ENCODE assay signal across 13 mouse cellular contexts in genomic region chr7:139257752-139258542, GRCm38 (mm10). TPM values are rescaled to one million over a fixed set of nuclear protein-coding genes. Genes with fewer than 3 reads are reported as not detected.
DNase-seq lines count a peak whose midpoint lies in the region; ATAC-seq and TF ChIP-seq lines count a peak whose summit lies in the region.
"Had no signal": no experiment of that assay in that cellular context is flagged by ENCODE, and none has a peak within 500 bp of the region (broad histone marks: within the 10 kb centered on the region; RNA-seq: fewer than 3 reads in every experiment).

No protein-coding gene starts in this region.

- TF ChIP-seq EP300 in liver, postnatal 0 days (IDR thresholded peaks at IDR 0.05; ENCODE audit: low read depth) = no peak

- no peak overlapping the region for H3K4me2 ChIP-seq in heart, embryonic 16.5 days (ENCODE audit: low read depth, low read length)
- no peak overlapping the region for H3K4me2 ChIP-seq in embryonic facial prominence, embryonic 15.5 days (replicated peaks)
- H3K4me2 ChIP-seq in liver, postnatal 0 days (ENCODE audit: low read depth, low read length) = no peak overlapping the region
- H3K4me2 ChIP-seq: forebrain, embryonic 13.5 days; liver, embryonic 13.5 days had no signal

- no peak overlapping the region for H3K4me3 ChIP-seq in heart, embryonic 16.5 days (ENCODE audit: low read length)
- H3K4me3 ChIP-seq in embryonic facial prominence, embryonic 15.5 days (replicated peaks) = no peak overlapping the region
- no peak overlapping the region for H3K4me3 ChIP-seq in liver, postnatal 0 days (ENCODE audit: low read depth, low read length)
- H3K4me3 ChIP-seq: forebrain, embryonic 13.5 days; liver, embryonic 13.5 days had no signal

- ATAC-seq in heart, embryonic 16.5 days (replicated peaks; ENCODE audit: extremely low read depth, insufficient read depth, low FRiP score) = no peak
- peak; percentile 67; the same call in 1 of the 2 replicates for ATAC-seq in embryonic facial prominence, embryonic 15.5 days (ENCODE audit: insufficient number of reproducible peaks, low FRiP score, low TSS enrichment, low read depth)
- no peak for ATAC-seq in liver, postnatal 0 days
- ATAC-seq: forebrain, embryonic 13.5 days had no signal

- DNase-seq in heart, postnatal 14 days = no peak
- DNase-seq in kidney, postnatal 10 days = peak; percentile 76
- DNase-seq in lung, postnatal 25 days (ENCODE audit: low spot score) = peak; percentile 93
- no peak for DNase-seq in gastrocnemius, adult 8-10 months (ENCODE audit: low spot score in 2 of 2)
- no peak for DNase-seq in liver, postnatal 0 days
- DNase-seq in adipocyte (ENCODE audit: low spot score) = no peak
- DNase-seq: liver, embryonic 13.5 days had no signal

- WGBS in heart, embryonic 16.5 days = 47% methylated on average over 10 of the region's 10 CpGs
- 57% methylated on average over 10 of the region's 10 CpGs for WGBS in embryonic facial prominence, embryonic 15.5 days
- 67% methylated on average over 10 of the region's 10 CpGs for WGBS in liver, postnatal 0 days (ENCODE audit: insufficient replicate concordance)

- H3K27ac ChIP-seq in heart, embryonic 16.5 days (ENCODE audit: low read length) = peak overlapping the region; percentile 33; the same call in 1 of the 2 replicates
- peak overlapping the region; percentile 79 for H3K27ac ChIP-seq in embryonic facial prominence, embryonic 15.5 days (replicated peaks)
- no peak overlapping the region for H3K27ac ChIP-seq in liver, postnatal 0 days (ENCODE audit: low read depth)
- H3K27ac ChIP-seq: forebrain, embryonic 13.5 days; liver, embryonic 13.5 days had no signal

- peaks cover 26% of the 10 kb centered on the region for H3K36me3 ChIP-seq in heart, embryonic 16.5 days (ENCODE audit: control insufficient read depth, insufficient read depth)
- H3K36me3 ChIP-seq in embryonic facial prominence, embryonic 15.5 days = peaks cover 36% of the 10 kb centered on the region
- H3K36me3 ChIP-seq in liver, postnatal 0 days (replicated peaks; ENCODE audit: insufficient read depth, low read length) = peaks cover 6% of the 10 kb centered on the region; the same call in 1 of the 2 replicates

- intact Hi-C loops in heart, postnatal 14 days (cut with DNase I) = no loop called here

- H3K4me1 ChIP-seq in heart, embryonic 16.5 days (ENCODE audit: control insufficient read depth, insufficient read depth, low read length) = peaks cover 23% of the 10 kb centered on the region
- peaks cover 54% of the 10 kb centered on the region for H3K4me1 ChIP-seq in embryonic facial prominence, embryonic 15.5 days
- H3K4me1 ChIP-seq in liver, postnatal 0 days (ENCODE audit: insufficient read depth) = peaks cover 6% of the 10 kb centered on the region
- H3K4me1 ChIP-seq: forebrain, embryonic 13.5 days had no signal

- H3K9ac ChIP-seq in heart, embryonic 16.5 days (ENCODE audit: low read length) = no peak overlapping the region
- no peak overlapping the region for H3K9ac ChIP-seq in embryonic facial prominence, embryonic 15.5 days
- no peak overlapping the region for H3K9ac ChIP-seq in liver, postnatal 0 days (replicated peaks)
- H3K9ac ChIP-seq: forebrain, embryonic 13.5 days; liver, embryonic 13.5 days had no signal

- H3K9me3 ChIP-seq in heart, embryonic 16.5 days (replicated peaks; ENCODE audit: control insufficient read depth, low read length) = peaks cover 7% of the 10 kb centered on the region
- no peaks in the 10 kb centered on the region for H3K9me3 ChIP-seq in embryonic facial prominence, embryonic 15.5 days (replicated peaks)
- no peaks in the 10 kb centered on the region for H3K9me3 ChIP-seq in liver, postnatal 0 days (ENCODE audit: low read length)
- H3K9me3 ChIP-seq: liver, embryonic 13.5 days had no signal

- TF ChIP-seq CTCF in liver, postnatal 0 days (IDR thresholded peaks at IDR 0.05; ENCODE audit: low read depth) = no peak

- H3K27me3 ChIP-seq in heart, embryonic 16.5 days (ENCODE audit: control insufficient read depth, insufficient read depth, low read length) = no peaks in the 10 kb centered on the region
- no peaks in the 10 kb centered on the region for H3K27me3 ChIP-seq in embryonic facial prominence, embryonic 15.5 days
- H3K27me3 ChIP-seq in liver, postnatal 0 days (ENCODE audit: insufficient read depth, low read length) = no peaks in the 10 kb centered on the region
- H3K27me3 ChIP-seq: forebrain, embryonic 13.5 days; liver, embryonic 13.5 days had no signal

RNA-seq across cellular contexts. Expression of gene Pwwp2b, which starts 9.7 kb away (rescaled TPM):
- 7.0 and 8.1 TPM in 2 replicates for polyA plus RNA-seq in heart, embryonic 16.5 days (2015; fragmentation: Nextera tagmentation; extraction: Ambion mirVana)
- 1 to 10 TPM; 8.7 to 9.8 TPM for total RNA-seq in heart, postnatal 14 days (2021)
- 16.1 and 18.9 TPM in 2 replicates for polyA plus RNA-seq in embryonic facial prominence, embryonic 15.5 days (2015; fragmentation: Nextera tagmentation; extraction: Ambion mirVana)
- 1 to 10 TPM; 3.6 to 5.5 (median 3.6) TPM for total RNA-seq in gastrocnemius, adult 8-10 months (2022)
- 1.3 and 1.5 TPM in 2 replicates for polyA plus RNA-seq in liver, postnatal 0 days (2015; fragmentation: Nextera tagmentation; extraction: Ambion mirVana)

RNA-seq across cellular contexts. Expression of gene Stk32c, which starts 44.8 kb away (rescaled TPM):
- polyA plus RNA-seq in heart, embryonic 16.5 days (2015; fragmentation: Nextera tagmentation; extraction: Ambion mirVana) = 0.06 and 0.07 TPM in 2 replicates
- 1 to 10 TPM; 1.8 to 2.7 TPM for total RNA-seq in heart, postnatal 14 days (2021)
- 0.12 and 0.26 TPM in 2 replicates for polyA plus RNA-seq in embryonic facial prominence, embryonic 15.5 days (2015; fragmentation: Nextera tagmentation; extraction: Ambion mirVana)
- total RNA-seq in gastrocnemius, adult 8-10 months (2022) = under 1 TPM in 2 of 4 experiments, not detected in 2; 0.13 to 0.20 TPM
- not detected in 2 replicates for polyA plus RNA-seq in liver, postnatal 0 days (2015; fragmentation: Nextera tagmentation; extraction: Ambion mirVana)
- total RNA-seq: common myeloid progenitor, adult 5-6 weeks had no signal
- polyA plus RNA-seq: heart, embryonic 14.5 days; liver, embryonic 13.5 days had no signal

RNA-seq across cellular contexts. Expression of gene Lrrc27, which starts 45.2 kb away (rescaled TPM):
- 2.8 and 4.1 TPM in 2 replicates for polyA plus RNA-seq in heart, embryonic 16.5 days (2015; fragmentation: Nextera tagmentation; extraction: Ambion mirVana)
- total RNA-seq in heart, postnatal 14 days (2021) = 10 to 100 TPM; 17.6 to 20.8 TPM
- polyA plus RNA-seq in embryonic facial prominence, embryonic 15.5 days (2015; fragmentation: Nextera tagmentation; extraction: Ambion mirVana) = 1.9 and 3.0 TPM in 2 replicates
- 1 to 10 TPM; 1.2 to 2.8 (median 2.2) TPM for total RNA-seq in gastrocnemius, adult 8-10 months (2022)
- 0.43 and 0.78 TPM in 2 replicates for polyA plus RNA-seq in liver, postnatal 0 days (2015; fragmentation: Nextera tagmentation; extraction: Ambion mirVana)
- total RNA-seq: monocyte, adult 5-6 weeks had no signal

Comparison
In these comparisons a context has a peak if more than half of its experiments do, and no peak if none do; other contexts are left out.
1. DNase-seq: peak in kidney, postnatal 10 days (single experiment) and lung, postnatal 25 days (single experiment); none in heart, postnatal 14 days (0 of 2), gastrocnemius, adult 8-10 months (0 of 2), liver, postnatal 0 days (single experiment) and adipocyte (single experiment).